Mouse (Mus musculus) heart, adult 8-10 months (tissue): Measurements from ENCODE around the gene Btbd35f14. TPM values are rescaled to one million over a fixed set of nuclear protein-coding genes. Genes with fewer than 3 reads are reported as not detected.
"Not testable (repeated sequence)": the region's sequence is repeated elsewhere in the genome, so short reads cannot be mapped to it uniquely, and the experiment has no call there.

ENCODE experiments used
- DNase-seq: peaks from one replicate; pipeline ENCODE4 v3.0.0; 2022; ENCODE audit warnings: low spot score
- total RNA-seq, 4 experiments: library from RNA; stranded (reverse); gene quantifications; 2 replicates each; pipeline ENCODE4 v1.2.4; 2022

The Btbd35f14 gene
- not detected for total RNA-seq

DNA sequence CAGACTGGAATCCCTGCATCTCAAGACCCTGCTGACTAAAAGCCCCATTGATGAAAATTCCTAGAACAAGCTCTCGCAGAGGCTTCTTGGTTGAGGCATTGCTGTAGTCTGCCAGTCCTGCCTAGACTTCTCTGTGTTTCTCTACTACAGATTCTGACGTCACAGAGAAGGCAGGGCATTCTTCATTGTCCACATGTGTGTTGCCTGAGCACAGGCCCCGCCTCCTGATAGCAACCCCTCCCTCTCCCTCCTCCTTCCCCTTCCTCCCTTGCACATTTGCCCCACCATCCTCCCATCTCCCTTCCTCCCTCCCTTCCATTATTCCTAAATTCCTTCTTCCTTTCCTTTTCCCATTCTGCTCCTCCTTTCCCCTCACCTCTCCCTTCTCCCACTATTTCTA is at the start of gene Btbd35f14:
Gene Btbd35f14 (minus strand): TSS at position 101 of the 400 bp plus-strand sequence.
- not testable (repeated sequence) for DNase-seq

DNA sequence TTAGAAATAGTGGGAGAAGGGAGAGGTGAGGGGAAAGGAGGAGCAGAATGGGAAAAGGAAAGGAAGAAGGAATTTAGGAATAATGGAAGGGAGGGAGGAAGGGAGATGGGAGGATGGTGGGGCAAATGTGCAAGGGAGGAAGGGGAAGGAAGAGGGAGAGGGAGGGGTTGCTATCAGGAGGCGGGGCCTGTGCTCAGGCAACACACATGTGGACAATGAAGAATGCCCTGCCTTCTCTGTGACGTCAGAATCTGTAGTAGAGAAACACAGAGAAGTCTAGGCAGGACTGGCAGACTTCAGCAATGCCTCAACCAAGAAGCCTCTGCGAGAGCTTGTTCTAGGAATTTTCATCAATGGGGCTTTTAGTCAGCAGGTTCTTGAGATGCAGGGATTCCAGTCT is 45.3 kb downstream of the Btbd35f14 start, which contains the start of gene Btbd35f13:
Gene Btbd35f13 (plus strand): TSS at position 301 of the 400 bp plus-strand sequence.
- not testable (repeated sequence) for DNase-seq

Other genes starting within 250 kb of the Btbd35f14 start
- not detected for gene Btbd35f15, start 125.0 kb downstream of the Btbd35f14 start, total RNA-seq
- gene Btbd35f13, start 45.2 kb downstream of the Btbd35f14 start, total RNA-seq = not detected